Mouse (Mus musculus) liver, embryonic 12.5 days (tissue): Measurements from ENCODE around the gene Cldn14. TPM values are rescaled to one million over a fixed set of nuclear protein-coding genes. Genes with fewer than 3 reads are reported as not detected.
"Not testable (repeated sequence)": the region's sequence is repeated elsewhere in the genome, so short reads cannot be mapped to it uniquely, and the experiment has no call there.

Experiments
- ATAC-seq: fragments of 200-750 bp; cut with Nextera tagmentation; 2 replicates; pipeline ENCODE4 v1.8.0; 2017; ENCODE audit warnings: moderate number of reproducible peaks, mild to moderate bottlenecking, moderate library complexity
- H3K27ac ChIP-seq: fragments of 300-500 bp; sonication (generic); 2 replicates; pipeline ENCODE4 v1.5.1; 2016; ENCODE audit warnings: mild to moderate bottlenecking
- H3K27me3 ChIP-seq: fragments of 300-500 bp; sonication (generic); replicated peaks from 2 replicates; pipeline ENCODE4 v1.6.1; 2016; ENCODE audit warnings: mild to moderate bottlenecking, moderate library complexity
- H3K36me3 ChIP-seq: fragments of 300-500 bp; sonication (generic); 2 replicates; pipeline ENCODE4 v1.6.1; 2016; ENCODE audit warnings: mild to moderate bottlenecking, moderate library complexity
- H3K4me1 ChIP-seq: fragments of 300-500 bp; sonication (generic); 2 replicates; pipeline ENCODE4 v1.6.1; 2016
- H3K4me2 ChIP-seq: fragments of 300-500 bp; sonication (generic); 2 replicates; pipeline ENCODE4 v1.6.1; 2016; ENCODE audit warnings: mild to moderate bottlenecking, moderate library complexity
- H3K4me3 ChIP-seq: fragments of 300-500 bp; sonication (generic); 2 replicates; pipeline ENCODE4 v1.5.1; 2016; ENCODE audit warnings: mild to moderate bottlenecking, moderate library complexity
- H3K9ac ChIP-seq: fragments of 300-500 bp; sonication (generic); 2 replicates; pipeline ENCODE4 v1.6.1; 2016; ENCODE audit warnings: mild to moderate bottlenecking, moderate library complexity
- H3K9me3 ChIP-seq: fragments of 300-500 bp; sonication (generic); replicated peaks from 2 replicates; pipeline ENCODE4 v1.6.1; 2016; ENCODE audit warnings: mild to moderate bottlenecking, moderate library complexity
- WGBS: fragments of 180-500 bp; shearing (Covaris S2); methylation state at CpG from one replicate; pipeline ENCODE4 v1.1.7; 2016; ENCODE audit not compliant: insufficient replicate concordance; 5-methylcytosine and 5-hydroxymethylcytosine counted together
- polyA plus RNA-seq: library from polyadenylated mRNA; unstranded; fragments of >200 nt; fragmentation: Nextera tagmentation; extraction: Ambion mirVana; gene quantifications from 2 replicates; pipeline ENCODE4 v1.2.1, GENCODE M21; 2016

Cldn14 gene
- polyA plus RNA-seq, 1 experiment from 2014 or later = 0.19 TPM

GRCm38 (mm10) chr16:94003478-94003877, 5.2 kb downstream of the Cldn14 start:
- ATAC-seq = no peak
- no peak overlapping the region for H3K4me2 ChIP-seq
- H3K9me3 ChIP-seq = no peaks in the 10 kb centered on the region
- H3K27ac ChIP-seq = no peak overlapping the region
- no peak overlapping the region for H3K9ac ChIP-seq
- H3K27me3 ChIP-seq = peaks cover 11% of the 10 kb centered on the region; the same call in 1 of the 2 replicates
- 0 out of 2 replicates have a peak, but pooled peaks cover 4% of the 10 kb centered on the region for H3K4me1 ChIP-seq
- WGBS = 68% methylated on average over 6 of the region's 6 CpGs
- no peak overlapping the region for H3K4me3 ChIP-seq
- H3K36me3 ChIP-seq = no peaks in the 10 kb centered on the region

- Histone ChIP-seq H3K9ac (no peak overlapping the region), H3K27me3 (0 out of 2 replicates have a peak, but pooled peaks cover 5% of the 10 kb centered on the region), H3K9me3 (no peaks in the 10 kb centered on the region), H3K36me3 (no peaks in the 10 kb centered on the region), H3K4me1 (no peaks in the 10 kb centered on the region), H3K4me3 (no peak overlapping the region), H3K27ac (no peak overlapping the region), H3K4me2 (no peak overlapping the region)
- ATAC-seq = no peak
- WGBS = 73% methylated on average over 6 of the region's 6 CpGs
These were observed 7.3 kb downstream of the Cldn14 start for GRCm38 (mm10) chr16:94001366-94001765.

- 51% methylated on average over 5 of the region's 5 CpGs for WGBS
- ATAC-seq = no peak
- no peaks in the 10 kb centered on the region for H3K36me3 ChIP-seq
- H3K9me3 ChIP-seq = no peaks in the 10 kb centered on the region
- H3K27me3 ChIP-seq = 0 out of 2 replicates have a peak, but pooled peaks cover 3% of the 10 kb centered on the region
- no peak overlapping the region for H3K9ac ChIP-seq
- H3K27ac ChIP-seq = no peak overlapping the region
- no peak overlapping the region for H3K4me2 ChIP-seq
- H3K4me3 ChIP-seq = no peak overlapping the region
- no peaks in the 10 kb centered on the region for H3K4me1 ChIP-seq
These were observed 9.7 kb downstream of the Cldn14 start for GRCm38 (mm10) chr16:93998895-93999294.

- Histone ChIP-seq H3K9me3 (no peaks in the 10 kb centered on the region), H3K9ac (no peak overlapping the region), H3K4me2 (no peak overlapping the region), H3K36me3 (no peaks in the 10 kb centered on the region), H3K4me1 (peaks cover 6% of the 10 kb centered on the region; the same call in 1 of the 2 replicates), H3K4me3 (no peak overlapping the region), H3K27ac (no peak overlapping the region), H3K27me3 (peaks cover 3% of the 10 kb centered on the region; the same call in 1 of the 2 replicates)
- ATAC-seq = no peak
- 68% methylated on average over 9 of the region's 9 CpGs for WGBS
These were observed 25.1 kb downstream of the Cldn14 start for GRCm38 (mm10) chr16:93983576-93983975.

DNA sequence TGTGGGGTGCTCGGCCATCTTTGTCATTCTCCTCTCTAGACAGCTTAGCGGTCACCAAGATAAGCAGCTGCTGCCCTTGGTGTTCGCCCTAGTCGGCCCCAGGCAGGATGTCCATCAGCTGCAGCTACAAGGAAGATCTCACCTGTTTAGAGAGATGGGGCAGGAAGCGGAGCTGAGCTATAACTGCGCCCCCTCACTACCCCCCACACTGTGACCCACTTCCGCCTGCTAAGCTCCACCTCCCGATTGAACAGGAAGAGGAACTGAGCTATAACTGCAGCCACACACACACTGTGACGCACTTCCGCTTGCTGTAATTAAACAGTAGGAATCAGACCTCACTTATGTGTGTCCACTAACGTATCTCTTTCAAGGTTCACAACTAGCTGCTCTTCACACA, 26.3 kb downstream of the Cldn14 start:
- Histone ChIP-seq H3K27ac (no peak overlapping the region), H3K4me3 (no peak overlapping the region), H3K27me3 (no peaks in the 10 kb centered on the region), H3K4me1 (peaks cover 6% of the 10 kb centered on the region; the same call in 1 of the 2 replicates), H3K4me2 (no peak overlapping the region), H3K9me3 (no peaks in the 10 kb centered on the region), H3K36me3 (no peaks in the 10 kb centered on the region), H3K9ac (no peak overlapping the region)
- WGBS = 63% methylated on average over 11 of the region's 11 CpGs
- no peak for ATAC-seq

DNA sequence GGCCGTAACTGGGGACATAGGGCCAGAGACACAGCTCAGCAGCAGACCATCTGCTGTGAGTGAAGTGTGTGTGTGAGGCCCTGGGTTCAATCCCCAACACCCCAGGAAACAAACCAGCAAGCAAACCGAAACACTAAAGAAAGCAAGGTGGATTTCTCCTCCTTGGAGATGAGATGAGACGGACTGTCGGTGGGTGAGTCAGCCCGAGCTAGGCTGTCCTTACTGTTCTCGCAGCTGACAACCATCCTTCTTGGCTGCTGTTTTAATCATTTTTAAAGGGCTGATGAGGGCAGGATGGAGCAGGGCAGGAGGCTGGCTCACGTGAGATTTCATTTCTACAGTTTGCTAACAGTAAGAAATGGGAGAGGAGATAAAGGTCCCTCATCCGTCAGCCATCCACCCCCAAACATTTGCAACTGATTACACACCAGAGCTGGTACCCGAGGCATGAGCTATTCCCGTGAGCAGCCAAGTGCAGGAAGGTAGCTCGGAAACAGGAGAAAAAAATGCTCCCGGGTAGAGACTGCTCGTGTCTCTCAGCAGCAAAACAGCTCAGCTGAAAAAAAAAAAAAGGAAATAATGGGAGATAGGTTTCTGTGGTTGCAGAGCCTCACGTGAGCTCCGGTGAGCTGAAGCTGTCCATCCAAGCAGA, 27.3 kb downstream of the Cldn14 start:
- no peak overlapping the region for H3K27ac ChIP-seq

DNA sequence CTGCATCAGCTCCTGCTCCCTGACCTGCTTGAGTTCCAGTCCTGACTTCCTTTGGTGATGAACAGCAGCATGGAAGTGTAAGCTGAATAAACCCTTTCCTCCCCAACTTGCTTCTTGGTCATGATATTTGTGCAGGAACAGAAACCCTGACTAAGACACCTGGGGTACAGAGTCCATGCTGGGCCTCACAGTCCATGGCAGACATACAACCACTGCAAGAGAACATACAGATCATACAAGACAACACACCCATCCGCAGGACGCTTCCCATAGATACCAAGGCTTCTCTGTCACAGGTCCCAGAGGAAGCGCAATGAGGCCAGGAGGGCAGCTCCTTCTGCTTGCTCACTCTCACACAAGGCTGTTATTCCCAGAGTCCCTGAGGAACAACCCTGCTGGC, 28.3 kb downstream of the Cldn14 start:
- WGBS = 94% methylated on average over 3 of the region's 3 CpGs
- H3K9me3 ChIP-seq = not testable (repeated sequence)

More for the DNA sequence above, 27.3 kb downstream of the Cldn14 start:
- H3K4me3 ChIP-seq = no peak overlapping the region
- 35% methylated on average over 15 of the region's 15 CpGs for WGBS
- peaks cover 6% of the 10 kb centered on the region; the same call in 1 of the 2 replicates for H3K4me1 ChIP-seq
- no peak overlapping the region for H3K4me2 ChIP-seq
- no peaks in the 10 kb centered on the region for H3K9me3 ChIP-seq
- no peak overlapping the region for H3K9ac ChIP-seq
- H3K27me3 ChIP-seq = no peaks in the 10 kb centered on the region
- no peak for ATAC-seq
- no peaks in the 10 kb centered on the region for H3K36me3 ChIP-seq

GRCm38 (mm10) chr16:93979316-93979715, 29.3 kb downstream of the Cldn14 start:
- Histone ChIP-seq H3K27me3 (no peaks in the 10 kb centered on the region), H3K27ac (no peak overlapping the region), H3K9ac (no peak overlapping the region), H3K4me2 (no peak overlapping the region), H3K4me1 (peaks cover 11% of the 10 kb centered on the region), H3K4me3 (no peak overlapping the region), H3K36me3 (no peaks in the 10 kb centered on the region), H3K9me3 (0 out of 2 replicates have a peak, but pooled peaks cover 4% of the 10 kb centered on the region)
- WGBS = 62% methylated on average over 2 of the region's 2 CpGs
- ATAC-seq = peak; percentile 57; the same call in 1 of the 2 replicates

More for the DNA sequence above, 28.3 kb downstream of the Cldn14 start:
- H3K36me3 ChIP-seq, H3K27me3 ChIP-seq, H3K4me3 ChIP-seq, H3K4me2 ChIP-seq, H3K4me1 ChIP-seq, H3K27ac ChIP-seq, ATAC-seq, H3K9ac ChIP-seq: not testable (repeated sequence)

DNA sequence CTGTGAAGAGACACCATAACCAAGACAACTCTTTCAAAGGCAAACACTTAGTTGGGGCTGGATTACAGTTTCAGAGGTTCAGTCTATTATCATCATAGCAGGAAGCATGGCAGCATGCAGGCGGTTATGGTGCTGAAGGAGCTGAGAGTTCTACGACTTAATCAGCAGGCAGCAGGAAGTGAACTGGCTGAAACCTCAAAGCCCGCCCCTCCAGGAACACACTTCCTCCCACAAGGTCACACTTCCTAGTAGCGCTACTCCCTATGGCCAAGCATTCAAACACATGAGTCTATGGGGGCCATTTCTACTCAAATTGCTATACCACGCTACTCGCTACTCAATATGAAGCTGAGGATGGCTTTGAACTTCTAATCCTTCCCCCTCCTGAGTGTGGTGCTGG, 31.1 kb downstream of the Cldn14 start:
- H3K4me1 ChIP-seq = peaks cover 26% of the 10 kb centered on the region
- ATAC-seq = no peak
- WGBS = 53% methylated on average over 6 of the region's 6 CpGs
- H3K27ac ChIP-seq = no peak overlapping the region
- 0 out of 2 replicates have a peak, but pooled peaks cover 4% of the 10 kb centered on the region for H3K9me3 ChIP-seq
- no peak overlapping the region for H3K4me2 ChIP-seq
- no peaks in the 10 kb centered on the region for H3K36me3 ChIP-seq
- no peak overlapping the region for H3K9ac ChIP-seq
- H3K4me3 ChIP-seq = no peak overlapping the region
- H3K27me3 ChIP-seq = 0 out of 2 replicates have a peak, but pooled peaks cover under 1% of the 10 kb centered on the region

GRCm38 (mm10) chr16:93976907-93977306, 31.7 kb downstream of the Cldn14 start:
- 0 out of 2 replicates have a peak, but pooled peaks cover 4% of the 10 kb centered on the region for H3K27me3 ChIP-seq
- no peak overlapping the region for H3K27ac ChIP-seq
- 48% methylated on average over 3 of the region's 3 CpGs for WGBS
- no peaks in the 10 kb centered on the region for H3K36me3 ChIP-seq
- no peak overlapping the region for H3K4me3 ChIP-seq
- ATAC-seq = no peak
- H3K4me1 ChIP-seq = peaks cover 23% of the 10 kb centered on the region
- H3K9ac ChIP-seq = no peak overlapping the region
- H3K9me3 ChIP-seq = 0 out of 2 replicates have a peak, but pooled peaks cover 4% of the 10 kb centered on the region
- H3K4me2 ChIP-seq = no peak overlapping the region

DNA sequence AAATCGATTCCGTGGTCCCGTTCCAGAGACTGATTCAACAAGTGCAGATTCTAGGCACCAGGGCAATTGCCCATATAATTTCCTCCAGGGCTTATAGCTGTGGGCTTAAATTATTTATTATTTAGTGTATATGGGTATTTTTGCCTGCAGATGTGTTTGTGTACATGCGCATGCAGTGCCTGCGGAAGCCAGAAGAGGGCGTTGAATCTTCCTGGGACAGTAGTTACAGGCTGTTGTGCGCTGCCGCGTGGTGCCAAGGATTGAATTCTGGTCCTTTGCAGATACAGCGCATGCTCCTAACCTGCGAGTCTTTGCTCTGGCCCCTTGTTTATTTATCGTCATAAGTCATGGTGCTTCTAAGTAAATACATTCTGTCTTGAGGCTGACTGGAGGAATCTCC, 33.2 kb downstream of the Cldn14 start:
- Histone ChIP-seq H3K27me3 (0 out of 2 replicates have a peak, but pooled peaks cover 4% of the 10 kb centered on the region), H3K9me3 (0 out of 2 replicates have a peak, but pooled peaks cover 4% of the 10 kb centered on the region), H3K36me3 (no peaks in the 10 kb centered on the region), H3K27ac (no peak overlapping the region), H3K4me3 (no peak overlapping the region), H3K4me1 (peaks cover 20% of the 10 kb centered on the region), H3K4me2 (no peak overlapping the region), H3K9ac (no peak overlapping the region)
- ATAC-seq = no peak
- 75% methylated on average over 12 of the region's 12 CpGs for WGBS

GRCm38 (mm10) chr16:93974278-93974677, 34.4 kb downstream of the Cldn14 start:
- Histone ChIP-seq H3K4me1 (peaks cover 20% of the 10 kb centered on the region), H3K27me3 (0 out of 2 replicates have a peak, but pooled peaks cover 4% of the 10 kb centered on the region), H3K9me3 (0 out of 2 replicates have a peak, but pooled peaks cover 4% of the 10 kb centered on the region), H3K4me3 (0 out of 2 replicates have a peak overlapping the region, but pooled peaks have one; percentile 44), H3K27ac (no peak overlapping the region), H3K4me2 (peak overlapping the region; percentile 73), H3K36me3 (no peaks in the 10 kb centered on the region), H3K9ac (no peak overlapping the region)
- 31% methylated on average over 8 of the region's 8 CpGs for WGBS
- ATAC-seq = no peak
